Mouse (Mus musculus) neutrophil, adult 59 days (primary cell): ENCODE measurements around the gene Taco1. TPM values are rescaled to one million over a fixed set of nuclear protein-coding genes. Genes with fewer than 3 reads are reported as not detected.

Source experiments
- total RNA-seq, 2 experiments: library from RNA; stranded (reverse); gene quantifications; 1 replicate in 1 of 2; 2 replicates in 1 of 2; pipeline ENCODE4 v1.2.4; 2023

Taco1 gene
- 1 to 10 TPM; 5.8 to 5.9 TPM for total RNA-seq

DNA sequence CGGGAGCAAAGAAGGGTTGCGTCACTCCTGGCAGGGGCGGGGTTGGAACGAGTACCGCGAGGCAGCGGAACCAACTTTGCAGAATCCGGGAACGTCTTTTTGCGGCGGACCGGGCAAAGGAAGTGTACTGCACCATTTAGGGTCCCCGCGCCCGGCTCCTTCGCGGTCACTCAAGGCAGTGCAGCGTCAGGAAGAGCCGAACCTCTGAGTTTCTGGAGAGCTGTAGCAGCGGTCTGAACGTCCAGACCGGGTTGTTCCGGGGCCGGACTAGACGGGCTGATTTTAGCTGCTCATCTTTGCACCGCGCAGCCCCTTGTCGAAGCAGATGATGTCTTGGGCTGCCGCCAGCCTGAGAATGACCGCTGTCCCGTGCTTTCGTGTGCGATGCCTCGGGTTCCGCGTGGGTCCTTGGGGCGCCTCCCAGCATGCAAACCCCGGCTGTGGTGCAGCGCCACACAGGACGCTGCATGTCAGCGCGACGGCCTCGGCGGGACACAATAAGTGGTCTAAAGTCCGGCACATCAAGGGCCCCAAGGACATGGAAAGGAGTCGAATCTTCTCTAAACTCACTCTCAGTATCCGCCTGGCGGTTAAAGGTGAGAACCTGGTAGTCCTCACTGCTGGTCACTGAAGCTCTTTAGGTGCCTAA lies at the start of gene Taco1:
Gene Taco1, plus strand, starts transcription at position 139 of the 649 bp plus-strand sequence.

DNA sequence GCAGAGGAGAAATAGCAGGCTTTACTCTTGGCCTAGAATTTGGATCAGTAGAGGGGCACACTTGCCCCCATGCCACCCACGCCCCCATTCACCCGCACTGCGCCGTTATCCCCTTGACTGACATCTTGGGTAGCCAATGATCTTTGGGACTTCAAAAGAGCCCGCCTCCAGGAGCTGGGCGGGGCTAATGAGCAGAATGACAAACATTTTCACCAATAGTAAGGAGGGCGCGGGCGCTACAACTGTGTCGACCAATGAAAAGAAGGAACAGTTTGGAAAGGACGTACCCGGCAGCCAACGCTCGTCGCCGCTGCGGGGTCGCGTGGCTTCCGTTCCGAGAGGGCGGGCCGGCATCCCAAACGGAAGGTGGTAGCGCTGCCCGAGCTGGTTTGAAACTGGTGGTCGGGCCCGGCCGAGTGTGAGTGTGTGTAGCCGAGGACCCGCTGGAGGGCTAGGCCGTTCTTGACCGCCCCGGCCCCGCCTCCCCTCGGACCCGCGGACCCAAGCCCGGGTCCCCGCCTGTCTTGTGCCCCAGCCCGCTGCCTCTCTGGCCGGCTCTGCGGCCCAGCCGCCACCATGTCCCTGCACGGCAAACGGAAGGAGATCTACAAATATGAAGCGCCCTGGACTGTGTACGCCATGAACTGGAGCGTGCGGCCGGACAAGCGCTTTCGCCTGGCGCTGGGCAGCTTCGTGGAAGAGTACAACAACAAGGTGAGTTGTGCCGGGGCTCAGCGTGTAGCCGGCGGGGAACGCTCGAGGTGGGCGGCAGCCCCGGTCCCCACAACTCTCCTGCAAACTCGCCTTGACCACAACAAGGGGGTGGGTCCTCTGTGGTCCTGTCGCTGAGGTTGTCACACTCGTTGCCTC lies 29.1 kb upstream of the Taco1 start, which contains the start of gene Dcaf7:
Gene Dcaf7, plus strand, starts transcription at position 325 of the 870 bp plus-strand sequence.

DNA sequence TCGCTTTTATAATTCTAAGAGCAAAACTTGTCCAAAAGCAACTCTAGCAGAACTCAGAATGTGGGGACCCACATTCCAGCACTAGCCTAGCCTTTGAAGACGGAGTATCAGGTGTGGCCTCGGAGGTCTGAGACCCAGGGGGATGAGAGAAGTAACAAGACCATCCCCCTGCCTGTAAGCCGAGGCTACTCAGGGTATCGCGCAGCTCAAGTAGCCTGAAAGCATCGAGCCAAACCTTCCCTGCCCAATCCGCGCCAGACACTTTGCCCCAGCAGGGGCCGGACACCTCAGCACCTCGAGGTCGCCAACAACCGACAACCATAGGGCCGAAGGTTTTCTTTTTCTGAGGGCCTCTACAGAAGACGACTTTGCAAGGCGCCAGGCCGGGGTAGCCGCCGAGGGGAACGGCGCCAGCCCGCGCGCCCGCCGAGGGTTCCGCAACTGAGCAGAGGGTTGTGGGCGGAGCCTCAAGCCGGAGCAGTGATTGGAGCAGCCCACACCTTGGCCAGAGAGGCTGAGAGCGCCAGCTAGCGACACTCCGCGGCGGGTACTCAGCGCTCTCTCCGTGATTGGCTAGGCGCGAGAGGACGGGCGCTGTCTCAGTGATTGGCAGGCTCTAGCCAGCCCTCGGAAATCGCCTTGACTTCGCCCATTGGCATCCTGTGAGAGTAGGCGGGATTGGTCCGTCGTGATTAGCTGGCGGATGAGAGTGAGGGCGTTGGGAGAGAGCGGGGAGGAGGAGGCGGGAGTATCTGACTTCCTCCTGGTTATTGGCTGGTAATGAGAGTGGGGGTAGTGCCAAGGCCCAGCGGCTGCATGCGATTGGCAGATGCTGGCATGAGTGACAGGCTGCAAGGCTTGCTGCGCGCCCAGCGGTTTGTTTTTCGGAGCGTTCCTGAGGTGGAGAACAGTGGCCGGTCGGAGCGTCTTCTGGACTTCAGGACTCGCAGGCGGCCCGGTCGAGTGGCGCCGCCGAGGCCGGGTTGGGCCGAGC lies 18.1 kb downstream of the Taco1 start, which contains the start of gene Map3k3:
Gene Map3k3, plus strand, starts transcription at position 906 of the 994 bp plus-strand sequence.

Other genes starting within 250 kb of the Taco1 start
- under 1 TPM in 1 of 2 experiments, not detected in 1; 0.84 TPM for gene Cyb561, start 112.7 kb upstream of the Taco1 start, total RNA-seq
- gene Ace, start 98.1 kb upstream of the Taco1 start, total RNA-seq = 1 to 10 TPM; 2.2 to 2.4 TPM
- not detected for gene Ace3, start 71.4 kb upstream of the Taco1 start, total RNA-seq
- gene Kcnh6, start 57.9 kb upstream of the Taco1 start, total RNA-seq = not detected
- 10 to 100 TPM; 48.1 to 54.6 TPM for gene Dcaf7, start 29.2 kb upstream of the Taco1 start, total RNA-seq
- 100 to 1,000 TPM; 195 to 202 TPM for gene Map3k3, start 18.6 kb downstream of the Taco1 start, total RNA-seq
- 1 to 10 TPM; 1.7 to 5.7 TPM for gene Gm10840, start 94.8 kb downstream of the Taco1 start, total RNA-seq
- gene Limd2, start 94.8 kb downstream of the Taco1 start, total RNA-seq = 100 to 1,000 TPM; 442 to 451 TPM
- gene Strada, start 136.1 kb downstream of the Taco1 start, total RNA-seq = 10 to 100 TPM; 21.5 to 24.7 TPM
- gene Ccdc47, start 150.3 kb downstream of the Taco1 start, total RNA-seq = 10 to 100 TPM; 30.8 to 41.2 TPM
- gene Ddx42, start 150.9 kb downstream of the Taco1 start, total RNA-seq = 10 to 100 TPM; 34.5 to 35.3 TPM
- gene Ftsj3, start 190.0 kb downstream of the Taco1 start, total RNA-seq = 10 to 100 TPM; 20.8 to 20.9 TPM
- 10 to 100 TPM; 28.5 to 35.0 TPM for gene Psmc5, start 190.1 kb downstream of the Taco1 start, total RNA-seq
- gene Smarcd2, start 206.9 kb downstream of the Taco1 start, total RNA-seq = 10 to 100 TPM; 91.3 to 96.2 TPM
- under 1 TPM; 0.11 to 0.22 TPM for gene Tcam1, start 210.6 kb downstream of the Taco1 start, total RNA-seq
- gene Gh, start 235.8 kb downstream of the Taco1 start, total RNA-seq = not detected
- 10 to 100 TPM; 13.0 to 25.4 TPM for gene Cd79b, start 248.7 kb downstream of the Taco1 start, total RNA-seq